Mouse (Mus musculus): ENCODE results near the gene Gabarapl1. TPM values are rescaled to one million over a fixed set of nuclear protein-coding genes. Genes with fewer than 3 reads are reported as not detected.

Gene Gabarapl1
- total RNA-seq (2023) = 10 to 100 TPM in 1 of 2 experiments, 1 to 10 TPM in 1; 6.4 to 10.6 TPM

GRCm38 (mm10) chr6:129532942-129533860 is at the start of gene Gabarapl1:
Gene Gabarapl1, plus strand, starts transcription at chr6:129533160.

DNA sequence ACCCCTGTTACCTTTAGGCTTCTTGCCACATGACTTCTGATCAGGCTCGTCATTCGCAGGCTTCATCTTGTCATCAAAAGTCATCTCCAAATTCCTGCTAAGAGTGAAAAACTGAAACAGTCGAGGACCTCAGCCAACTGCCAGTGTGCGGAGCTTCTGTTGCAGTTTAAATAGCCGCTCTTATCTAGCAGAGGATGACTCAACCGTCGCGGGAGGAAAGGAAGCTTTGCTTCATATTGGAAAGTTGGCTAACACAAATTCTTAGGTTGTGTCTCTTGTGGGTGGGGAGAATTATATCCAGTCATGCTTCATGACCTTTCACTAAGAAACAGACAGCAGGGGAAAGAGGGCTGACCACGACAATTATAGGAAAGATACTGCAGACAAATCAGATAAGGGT is 25.9 kb upstream of the Gabarapl1 start, which contains the start of gene Olr1:
TSS of gene Olr1 (minus strand) at position 142 of the 400 bp plus-strand sequence.

DNA sequence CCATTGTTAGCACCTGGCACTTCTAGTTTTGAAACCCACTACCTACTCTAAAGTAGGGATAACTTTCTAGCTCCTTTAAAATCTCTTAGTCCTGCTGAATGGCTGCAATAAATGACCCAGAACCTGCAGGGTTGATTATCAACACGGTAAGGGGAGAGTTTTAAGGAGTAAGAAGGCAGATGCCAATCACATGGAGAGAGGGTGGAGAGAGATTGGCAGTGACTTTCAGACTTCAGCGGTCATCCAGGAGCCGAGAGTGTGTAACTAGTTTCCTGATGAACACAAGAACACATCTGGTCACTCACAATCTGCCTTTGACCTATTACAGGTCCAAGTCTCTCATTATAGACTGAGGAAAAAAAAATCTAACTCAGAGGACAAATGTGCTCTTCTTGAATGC is 20.6 kb upstream of the Gabarapl1 start, which contains the start of gene Tmem52b:
TSS of gene Tmem52b (plus strand) at position 189 of the 400 bp plus-strand sequence.

DNA sequence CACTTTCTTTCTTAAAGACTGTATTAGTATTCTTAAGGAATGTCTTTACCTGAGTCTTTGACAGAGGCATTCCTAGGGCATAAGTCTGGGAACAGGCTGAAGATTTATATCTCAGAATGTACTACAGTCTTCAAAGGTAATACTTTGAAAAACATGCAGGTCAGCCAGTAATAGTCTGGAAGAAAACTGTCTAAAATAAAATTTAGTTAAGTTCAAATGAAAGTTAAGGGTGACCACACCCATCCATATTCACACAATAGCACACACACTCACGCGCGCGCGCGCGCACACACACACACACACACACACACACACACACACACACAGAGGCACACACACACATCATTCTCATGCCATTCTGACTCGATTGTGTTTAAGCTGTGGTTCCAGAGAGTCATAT is 44.6 kb downstream of the Gabarapl1 start, which contains the start of gene Klre1:
TSS of gene Klre1 (plus strand) at position 301 of the 400 bp plus-strand sequence.

DNA sequence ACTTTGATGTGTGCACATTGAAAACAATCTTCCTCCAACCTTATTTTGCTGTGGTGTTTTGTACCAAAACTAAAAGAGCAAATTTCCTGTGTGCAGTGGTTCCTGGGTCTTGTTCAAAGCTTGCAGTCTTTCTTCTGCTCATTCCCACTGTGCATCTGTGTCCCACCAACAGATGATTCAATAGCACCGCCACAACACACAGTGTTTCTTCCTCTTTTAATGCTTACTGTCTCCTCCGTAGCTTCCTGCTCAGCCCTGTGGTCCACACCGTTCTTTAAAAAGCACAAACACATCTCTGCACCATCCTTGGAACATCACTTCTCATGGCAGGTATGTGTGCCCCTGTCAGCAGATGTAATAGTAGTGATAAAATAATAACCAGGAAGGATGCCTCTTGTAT is 58.5 kb downstream of the Gabarapl1 start, which contains the start of gene Klrd1:
TSS of gene Klrd1 (plus strand) at position 275 of the 400 bp plus-strand sequence.

Other genes starting within 250 kb of the Gabarapl1 start
- not detected for gene 4922502D21Rik, start 201.4 kb upstream of the Gabarapl1 start, total RNA-seq (2023)
- 1 to 10 TPM; 5.2 to 9.4 TPM for gene Clec12a, start 190.5 kb upstream of the Gabarapl1 start, total RNA-seq (2023)
- not detected for gene Clec12b, start 147.3 kb upstream of the Gabarapl1 start, total RNA-seq (2023)
- gene Clec1b, start 135.9 kb upstream of the Gabarapl1 start, total RNA-seq (2023) = 1 to 10 TPM in 1 of 2 experiments, not detected in 1; 1.5 TPM
- gene Clec9a, start 124.3 kb upstream of the Gabarapl1 start, total RNA-seq (2023) = under 1 TPM in 1 of 2 experiments, not detected in 1; 0.35 TPM
- gene Clec1a, start 81.2 kb upstream of the Gabarapl1 start, total RNA-seq (2023) = not detected
- not detected for gene Olr1, start 26.0 kb upstream of the Gabarapl1 start, total RNA-seq (2023)
- not detected for gene Tmem52b, start 20.6 kb upstream of the Gabarapl1 start, total RNA-seq (2023)
- 1 to 10 TPM in 1 of 2 experiments, under 1 TPM in 1; 0.80 to 1.8 TPM for gene Klre1, start 44.7 kb downstream of the Gabarapl1 start, total RNA-seq (2023)
- 1 to 10 TPM; 1.6 to 1.7 TPM for gene Klrd1, start 58.6 kb downstream of the Gabarapl1 start, total RNA-seq (2023)
- gene Klrk1, start 90.7 kb downstream of the Gabarapl1 start, total RNA-seq (2023) = 1 to 10 TPM in 1 of 2 experiments, under 1 TPM in 1; 0.56 to 1.5 TPM
- not detected for gene Klrc3, start 110.2 kb downstream of the Gabarapl1 start, total RNA-seq (2023)
- 1 to 10 TPM in 1 of 2 experiments, under 1 TPM in 1; 0.87 to 1.6 TPM for gene Klrc2, start 127.5 kb downstream of the Gabarapl1 start, total RNA-seq (2023)
- 1 to 10 TPM in 1 of 2 experiments, under 1 TPM in 1; 0.70 to 1.3 TPM for gene Klrc1, start 145.8 kb downstream of the Gabarapl1 start, total RNA-seq (2023)
- gene Klri1, start 184.0 kb downstream of the Gabarapl1 start, total RNA-seq (2023) = not detected
- gene Klri2, start 207.3 kb downstream of the Gabarapl1 start, total RNA-seq (2023) = under 1 TPM in 1 of 2 experiments, not detected in 1; 0.44 TPM

Measured in B cell, adult 67 days (primary cell).